Mouse (Mus musculus): ENCODE measurements around the gene Lgmn. TPM values are rescaled to one million over a fixed set of nuclear protein-coding genes. Genes with fewer than 3 reads are reported as not detected.

Lgmn gene
- 75.1 and 77.1 TPM in 2 replicates for polyA plus RNA-seq (2015; fragmentation: Nextera tagmentation; extraction: Ambion mirVana)

DNA sequence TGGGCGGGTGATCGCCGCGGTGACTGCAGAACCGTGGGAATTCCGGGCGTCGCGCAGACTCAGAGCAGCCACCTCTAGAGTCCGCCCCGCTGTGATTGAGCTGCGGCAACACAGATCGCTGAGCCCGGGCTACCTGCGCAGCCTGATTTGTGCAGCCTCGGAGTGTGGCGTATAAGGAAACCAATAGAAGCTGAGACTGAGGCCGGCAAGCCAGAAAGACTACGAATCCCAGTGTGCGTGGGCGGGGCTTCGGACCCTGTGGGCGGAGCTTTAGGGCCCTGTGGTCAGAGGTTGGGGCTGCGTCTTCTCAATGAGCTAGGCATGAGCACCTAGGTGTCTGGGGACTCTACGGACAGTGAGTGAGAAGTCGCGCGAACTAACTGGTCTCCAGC lies at the start of gene Lgmn:
TSS of gene Lgmn (minus strand) at position 182 of the 392 bp plus-strand sequence.
- H3K4me3 ChIP-seq (ENCODE audit: low read depth, low read length) = peak within 1 kb of the TSS; percentile 58
- no peaks in the 10 kb centered on the region for H3K27me3 ChIP-seq (ENCODE audit: control insufficient read depth, insufficient read depth, low read length)
- no peaks in the 10 kb centered on the region for H3K4me1 ChIP-seq (replicated peaks; ENCODE audit: control insufficient read depth, insufficient read depth)
- peak within 1 kb of the TSS; percentile 63 for H3K27ac ChIP-seq (replicated peaks)
- H3K4me2 ChIP-seq (replicated peaks; ENCODE audit: low read depth) = peak within 1 kb of the TSS; percentile 66
- H3K9me3 ChIP-seq (ENCODE audit: control insufficient read depth, low read length) = no peaks in the 10 kb centered on the region
- DNase-seq (ENCODE audit: low spot score) (peak; percentile 98), ATAC-seq (ENCODE audit: low FRiP score, low TSS enrichment) (peak; percentile 100)
- peak within 1 kb of the TSS; percentile 66 for H3K9ac ChIP-seq (ENCODE audit: low read length)
- no peaks in the 10 kb centered on the region for H3K36me3 ChIP-seq (ENCODE audit: control insufficient read depth, insufficient read depth, low read length)
- 0% methylated on average over 28 of the region's 28 CpGs for WGBS
- TF ChIP-seq CTCF (IDR thresholded peaks at IDR 0.05; ENCODE audit: low read depth) (peak; percentile 25; the same call in 1 of the 2 replicates), EP300 (optimal IDR thresholded peaks at IDR 0.05) (no peak)

DNA sequence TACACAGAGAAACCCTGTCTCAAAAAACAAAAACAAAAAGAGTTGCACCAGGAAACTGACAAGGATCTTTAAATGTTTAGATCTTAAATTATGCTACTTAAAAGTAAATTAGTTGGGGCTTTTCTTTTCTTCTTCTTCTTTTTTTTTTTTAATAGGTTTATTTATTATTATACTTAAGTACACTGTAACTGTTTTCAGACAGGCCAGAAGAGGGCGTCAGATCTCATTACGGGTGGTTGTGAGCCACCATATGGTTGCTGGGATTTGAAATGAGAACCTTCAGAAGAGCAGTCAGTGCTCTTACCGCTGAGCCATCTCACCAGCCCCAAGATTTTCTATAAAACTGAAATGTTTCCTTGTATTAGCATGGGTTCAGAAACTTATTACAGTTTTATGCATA lies 45.3 kb upstream of the Lgmn start:
- WGBS = 63% methylated on average over 3 of the region's 3 CpGs
- Histone ChIP-seq H3K4me2 (replicated peaks; ENCODE audit: low read depth) (no peak overlapping the region), H3K27ac (replicated peaks) (no peak overlapping the region), H3K9me3 (ENCODE audit: control insufficient read depth, low read length) (no peaks in the 10 kb centered on the region), H3K4me1 (replicated peaks; ENCODE audit: control insufficient read depth, insufficient read depth) (no peaks in the 10 kb centered on the region), H3K36me3 (ENCODE audit: control insufficient read depth, insufficient read depth, low read length) (peaks cover 25% of the 10 kb centered on the region), H3K4me3 (ENCODE audit: low read depth, low read length) (no peak overlapping the region), H3K9ac (ENCODE audit: low read length) (no peak overlapping the region), H3K27me3 (ENCODE audit: control insufficient read depth, insufficient read depth, low read length) (no peaks in the 10 kb centered on the region)
- ATAC-seq (ENCODE audit: low FRiP score, low TSS enrichment) (no peak), DNase-seq (ENCODE audit: low spot score) (no peak)
- TF ChIP-seq EP300 (optimal IDR thresholded peaks at IDR 0.05) (no peak), CTCF (IDR thresholded peaks at IDR 0.05; ENCODE audit: low read depth) (peak; percentile 18; the same call in 1 of the 2 replicates)

DNA sequence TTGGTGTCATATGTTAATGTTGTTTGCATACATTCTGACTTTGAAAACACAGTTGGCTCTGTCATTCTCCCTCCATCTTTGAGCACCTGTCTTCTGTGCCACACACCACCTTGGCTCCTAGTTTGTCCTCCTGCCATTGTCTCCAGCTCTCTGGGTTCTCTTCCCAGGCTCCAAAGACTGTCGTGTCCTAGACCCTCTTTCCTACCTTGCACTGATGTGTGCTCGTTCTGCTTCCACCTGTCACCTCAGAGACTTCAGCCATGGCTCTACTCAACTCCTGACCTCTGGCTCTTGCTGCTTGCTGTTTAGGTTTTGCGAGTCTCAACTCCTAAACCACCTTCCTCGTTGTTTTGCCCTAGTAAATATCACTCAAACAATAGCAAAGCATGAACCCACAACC lies 40.9 kb upstream of the Lgmn start:
- no peak for ATAC-seq (ENCODE audit: low FRiP score, low TSS enrichment)
- no peak for DNase-seq (ENCODE audit: low spot score)
- Histone ChIP-seq H3K9me3 (ENCODE audit: control insufficient read depth, low read length) (no peaks in the 10 kb centered on the region), H3K36me3 (ENCODE audit: control insufficient read depth, insufficient read depth, low read length) (peaks cover 30% of the 10 kb centered on the region), H3K27ac (replicated peaks) (no peak overlapping the region), H3K9ac (ENCODE audit: low read length) (no peak overlapping the region), H3K4me1 (replicated peaks; ENCODE audit: control insufficient read depth, insufficient read depth) (no peaks in the 10 kb centered on the region), H3K27me3 (ENCODE audit: control insufficient read depth, insufficient read depth, low read length) (no peaks in the 10 kb centered on the region), H3K4me3 (ENCODE audit: low read depth, low read length) (no peak overlapping the region), H3K4me2 (replicated peaks; ENCODE audit: low read depth) (no peak overlapping the region)
- TF ChIP-seq EP300 (optimal IDR thresholded peaks at IDR 0.05) (no peak), CTCF (IDR thresholded peaks at IDR 0.05; ENCODE audit: low read depth) (no peak)
- 91% methylated on average over 4 of the region's 4 CpGs for WGBS

DNA sequence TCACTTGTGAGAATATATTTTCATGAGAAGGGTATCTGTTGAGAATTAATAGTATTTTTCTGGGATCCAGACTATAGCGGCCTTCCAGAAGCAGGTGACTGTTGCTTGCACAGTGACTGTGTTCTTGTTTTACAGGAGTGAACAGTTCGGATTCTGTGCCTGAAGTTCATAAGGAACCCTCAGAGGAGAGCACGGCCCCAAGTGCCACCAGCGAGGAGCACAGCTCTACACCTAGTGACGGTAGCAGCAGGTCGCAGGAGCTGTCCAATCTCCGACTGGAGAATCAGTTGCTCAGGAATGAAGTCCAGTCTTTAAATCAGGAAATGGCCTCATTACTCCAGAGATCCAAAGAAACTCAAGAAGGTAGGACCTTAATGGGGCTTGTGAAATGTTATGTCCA lies 34.8 kb upstream of the Lgmn start:
- no peak for DNase-seq (ENCODE audit: low spot score)
- H3K4me3 ChIP-seq (ENCODE audit: low read depth, low read length) = no peak overlapping the region
- no peak overlapping the region for H3K27ac ChIP-seq (replicated peaks)
- TF ChIP-seq CTCF (IDR thresholded peaks at IDR 0.05; ENCODE audit: low read depth) (no peak), EP300 (optimal IDR thresholded peaks at IDR 0.05) (no peak)
- H3K27me3 ChIP-seq (ENCODE audit: control insufficient read depth, insufficient read depth, low read length) = no peaks in the 10 kb centered on the region
- H3K36me3 ChIP-seq (ENCODE audit: control insufficient read depth, insufficient read depth, low read length) = peaks cover 18% of the 10 kb centered on the region
- ATAC-seq (ENCODE audit: low FRiP score, low TSS enrichment) = no peak
- no peaks in the 10 kb centered on the region for H3K9me3 ChIP-seq (ENCODE audit: control insufficient read depth, low read length)
- WGBS = 89% methylated on average over 7 of the region's 7 CpGs
- H3K9ac ChIP-seq (ENCODE audit: low read length) = no peak overlapping the region
- no peaks in the 10 kb centered on the region for H3K4me1 ChIP-seq (replicated peaks; ENCODE audit: control insufficient read depth, insufficient read depth)
- H3K4me2 ChIP-seq (replicated peaks; ENCODE audit: low read depth) = no peak overlapping the region

DNA sequence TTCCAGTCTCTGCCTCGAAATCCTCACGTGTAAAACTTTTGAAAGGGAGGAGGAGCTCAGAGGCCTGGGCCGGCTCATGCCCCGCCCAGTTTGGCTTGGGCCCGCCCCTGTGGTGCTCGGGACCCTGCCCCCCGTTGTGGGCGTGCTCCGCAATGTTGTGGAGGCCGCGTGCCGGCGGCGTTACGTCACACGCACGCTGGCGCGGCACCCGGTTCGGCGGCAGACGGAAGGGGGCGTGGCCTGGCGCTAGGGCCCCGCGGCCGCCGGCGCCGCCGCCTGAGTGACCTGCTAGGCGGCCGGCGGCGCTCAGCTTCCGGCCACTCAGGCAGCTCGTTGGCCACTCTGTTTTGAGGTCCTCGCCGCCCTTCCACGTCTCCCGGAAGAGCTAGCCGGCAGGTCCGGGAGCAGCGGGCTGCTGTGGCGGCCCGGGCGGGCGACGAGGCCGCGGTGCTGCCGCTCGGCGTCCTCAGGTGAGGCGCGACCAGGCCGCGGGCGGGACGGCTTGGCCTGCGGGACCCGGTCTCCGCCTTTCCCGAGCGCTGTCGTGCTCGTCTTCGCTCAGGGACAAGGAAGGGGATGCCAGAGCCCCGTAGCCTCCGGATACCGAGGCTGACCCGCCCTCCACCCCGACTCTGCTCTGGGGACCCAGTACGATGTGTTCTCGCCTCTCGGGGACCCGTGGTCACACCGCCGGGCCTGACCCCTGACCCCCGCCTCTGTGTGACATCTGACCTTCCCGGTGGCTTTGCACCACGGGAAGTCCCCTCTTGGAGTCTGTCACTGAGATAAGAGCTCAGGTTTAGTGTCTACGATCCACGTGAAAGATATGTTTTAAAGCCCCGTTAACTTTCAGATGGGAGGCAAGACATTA lies 29.5 kb upstream of the Lgmn start, which contains the start of gene Golga5:
TSS of gene Golga5 (plus strand) at position 242 of the 871 bp plus-strand sequence.
- Histone ChIP-seq H3K4me3 (ENCODE audit: low read depth, low read length) (peak within 1 kb of the TSS; percentile 89), H3K4me1 (replicated peaks; ENCODE audit: control insufficient read depth, insufficient read depth) (no peaks in the 10 kb centered on the region), H3K4me2 (replicated peaks; ENCODE audit: low read depth) (peak within 1 kb of the TSS; percentile 91), H3K27ac (replicated peaks) (peak within 1 kb of the TSS; percentile 91), H3K9me3 (ENCODE audit: control insufficient read depth, low read length) (no peaks in the 10 kb centered on the region), H3K36me3 (ENCODE audit: control insufficient read depth, insufficient read depth, low read length) (peaks cover 3% of the 10 kb centered on the region; the same call in 1 of the 2 replicates), H3K9ac (ENCODE audit: low read length) (peak within 1 kb of the TSS; percentile 94), H3K27me3 (ENCODE audit: control insufficient read depth, insufficient read depth, low read length) (no peaks in the 10 kb centered on the region)
- DNase-seq (ENCODE audit: low spot score) = peak; percentile 98
- TF ChIP-seq CTCF (IDR thresholded peaks at IDR 0.05; ENCODE audit: low read depth) (no peak), EP300 (optimal IDR thresholded peaks at IDR 0.05) (no peak)
- WGBS = under 1% methylated on average over 82 of the region's 86 CpGs
- ATAC-seq (ENCODE audit: low FRiP score, low TSS enrichment) = peak; percentile 99

DNA sequence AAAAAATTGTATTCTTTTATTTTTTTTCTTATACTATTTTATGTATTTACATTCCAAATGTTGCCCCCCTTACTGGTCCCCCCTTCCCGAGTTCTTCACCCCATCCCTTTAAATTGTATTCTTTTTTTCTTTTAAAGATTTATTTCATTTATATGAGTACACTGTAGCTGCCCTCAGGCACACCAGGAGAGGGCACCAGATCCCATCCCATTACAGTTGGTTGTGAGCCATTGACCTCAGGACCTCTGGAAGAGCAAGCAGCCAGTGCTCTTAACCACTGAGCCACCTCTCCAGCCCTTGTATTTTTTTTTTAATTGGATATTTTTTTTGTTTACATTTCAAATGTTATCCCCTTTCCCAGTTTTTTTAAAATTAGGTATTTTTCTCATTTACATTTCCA lies 28.5 kb upstream of the Lgmn start:
- H3K4me3 ChIP-seq (ENCODE audit: low read depth, low read length) = no peak overlapping the region
- H3K27ac ChIP-seq (replicated peaks) = no peak overlapping the region
- H3K9ac ChIP-seq (ENCODE audit: low read length) = no peak overlapping the region
- H3K9me3 ChIP-seq (ENCODE audit: control insufficient read depth, low read length) = no peaks in the 10 kb centered on the region
- peak; percentile 44 for TF ChIP-seq CTCF (IDR thresholded peaks at IDR 0.05; ENCODE audit: low read depth)
- TF ChIP-seq EP300 (optimal IDR thresholded peaks at IDR 0.05) = no peak
- WGBS = 71% methylated on average over 1 of the region's 1 CpGs
- no peaks in the 10 kb centered on the region for H3K4me1 ChIP-seq (replicated peaks; ENCODE audit: control insufficient read depth, insufficient read depth)
- DNase-seq (ENCODE audit: low spot score) = no peak
- H3K36me3 ChIP-seq (ENCODE audit: control insufficient read depth, insufficient read depth, low read length) = peaks cover 3% of the 10 kb centered on the region; the same call in 1 of the 2 replicates
- no peak for ATAC-seq (ENCODE audit: low FRiP score, low TSS enrichment)
- no peaks in the 10 kb centered on the region for H3K27me3 ChIP-seq (ENCODE audit: control insufficient read depth, insufficient read depth, low read length)
- no peak overlapping the region for H3K4me2 ChIP-seq (replicated peaks; ENCODE audit: low read depth)

All from stomach, postnatal 0 days (tissue).